Mouse (Mus musculus) neural tube, embryonic 14.5 days (tissue): ENCODE results near the gene Atp6v1d. TPM values are rescaled to one million over a fixed set of nuclear protein-coding genes. Genes with fewer than 3 reads are reported as not detected.

Source experiments
- ATAC-seq: fragments of 200-750 bp; cut with Nextera tagmentation; 2 replicates; pipeline ENCODE4 v1.8.0; 2017; ENCODE audit warnings: low read depth, mild to moderate bottlenecking, moderate TSS enrichment, moderate library complexity
- H3K27ac ChIP-seq: fragments of 300-500 bp; sonication (generic); 2 replicates; pipeline ENCODE4 v1.5.1; 2014; ENCODE audit warnings: low read depth, mild to moderate bottlenecking, control low read depth, low read length, moderate library complexity, mixed read lengths
- H3K27me3 ChIP-seq: fragments of 300-500 bp; sonication (generic); 2 replicates; pipeline ENCODE4 v1.6.1; 2014; ENCODE audit warnings: low read length; ENCODE audit not compliant: control insufficient read depth, insufficient read depth
- H3K36me3 ChIP-seq: fragments of 300-500 bp; sonication (generic); 2 replicates; pipeline ENCODE4 v1.6.1; 2014; ENCODE audit warnings: low read length, mixed read lengths; ENCODE audit not compliant: control insufficient read depth, insufficient read depth
- H3K4me1 ChIP-seq: fragments of 300-500 bp; sonication (generic); 2 replicates; pipeline ENCODE4 v1.6.1; 2014; ENCODE audit warnings: low read length; ENCODE audit not compliant: control insufficient read depth, insufficient read depth
- H3K4me2 ChIP-seq: fragments of 300-500 bp; sonication (generic); 2 replicates; pipeline ENCODE4 v1.6.1; 2014; ENCODE audit warnings: mild to moderate bottlenecking, low read depth, low read length, control low read depth
- H3K4me3 ChIP-seq: fragments of 300-500 bp; sonication (generic); 2 replicates; pipeline ENCODE4 v1.5.1; 2014; ENCODE audit warnings: low read depth, low read length, control low read depth, mixed read lengths
- H3K9ac ChIP-seq: fragments of 300-500 bp; sonication (generic); replicated peaks from 2 replicates; pipeline ENCODE4 v1.6.1; 2014; ENCODE audit warnings: low read depth, mild to moderate bottlenecking, control low read depth, low read length, mixed read lengths
- H3K9me3 ChIP-seq: fragments of 300-500 bp; sonication (generic); 2 replicates; pipeline ENCODE4 v1.6.1; 2016; ENCODE audit warnings: low read length; ENCODE audit not compliant: control insufficient read depth
- WGBS: fragments of 180-500 bp; shearing (Covaris S2); extraction: QIAGEN DNeasy Blood & Tissue Kit; methylation state at CpG from one replicate; pipeline ENCODE4 v1.1.7; 2014; 5-methylcytosine and 5-hydroxymethylcytosine counted together
- polyA plus RNA-seq: library from polyadenylated mRNA; unstranded; fragments of >200 nt; fragmentation: Nextera tagmentation; extraction: Ambion mirVana; gene quantifications from 2 replicates; pipeline ENCODE4 v1.2.1, GENCODE M21; 2014

Atp6v1d gene
- polyA plus RNA-seq, 1 experiment from 2014 or later, result 161 TPM

DNA sequence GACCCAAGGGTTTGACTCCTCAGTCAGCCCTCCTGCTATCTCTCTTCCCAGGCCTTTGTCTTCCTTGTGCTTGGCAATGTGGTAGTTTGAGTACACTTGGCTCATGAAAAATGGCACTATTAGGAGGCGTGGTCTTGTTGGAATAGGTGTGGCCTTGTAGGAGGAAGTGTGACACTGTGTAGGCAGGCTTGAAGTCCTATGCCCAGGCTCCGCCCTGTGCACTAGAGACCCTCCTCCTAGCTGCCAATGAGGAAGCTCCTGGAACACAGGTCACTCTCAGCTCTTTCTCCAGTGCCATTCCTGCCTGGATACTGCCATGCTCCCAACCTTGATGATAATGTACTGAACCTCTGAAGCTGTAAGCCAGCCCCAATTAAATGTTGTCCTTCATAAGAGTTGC lies 29.7 kb upstream of the Atp6v1d start:
- H3K36me3 ChIP-seq, result peaks cover 1% of the 10 kb centered on the region; the same call in 1 of the 2 replicates
- no peaks in the 10 kb centered on the region for H3K4me1 ChIP-seq
- H3K27me3 ChIP-seq, result no peaks in the 10 kb centered on the region
- ATAC-seq, result no peak
- WGBS, result 94% methylated on average over 2 of the region's 2 CpGs
- H3K4me3 ChIP-seq, result no peak overlapping the region
- no peak overlapping the region for H3K9ac ChIP-seq
- no peak overlapping the region for H3K4me2 ChIP-seq
- H3K9me3 ChIP-seq, result no peaks in the 10 kb centered on the region
- H3K27ac ChIP-seq, result no peak overlapping the region

- Histone ChIP-seq H3K9me3 (no peaks in the 10 kb centered on the region), H3K4me3 (no peak overlapping the region), H3K4me2 (no peak overlapping the region), H3K4me1 (no peaks in the 10 kb centered on the region), H3K27me3 (no peaks in the 10 kb centered on the region), H3K36me3 (peaks cover 7% of the 10 kb centered on the region; the same call in 1 of the 2 replicates), H3K27ac (no peak overlapping the region), H3K9ac (no peak overlapping the region)
- 76% methylated on average over 1 of the region's 1 CpGs for WGBS
- ATAC-seq, result no peak
These were observed 28.6 kb upstream of the Atp6v1d start for GRCm38 (mm10) chr12:78890062-78890461.

GRCm38 (mm10) chr12:78874581-78874980 lies 13.1 kb upstream of the Atp6v1d start:
- Histone ChIP-seq H3K4me1 (no peaks in the 10 kb centered on the region), H3K36me3 (peaks cover 26% of the 10 kb centered on the region), H3K9ac (no peak overlapping the region), H3K4me2 (no peak overlapping the region), H3K4me3 (no peak overlapping the region), H3K27me3 (no peaks in the 10 kb centered on the region), H3K27ac (no peak overlapping the region), H3K9me3 (no peaks in the 10 kb centered on the region)
- 95% methylated on average over 3 of the region's 3 CpGs for WGBS
- ATAC-seq, result no peak

DNA sequence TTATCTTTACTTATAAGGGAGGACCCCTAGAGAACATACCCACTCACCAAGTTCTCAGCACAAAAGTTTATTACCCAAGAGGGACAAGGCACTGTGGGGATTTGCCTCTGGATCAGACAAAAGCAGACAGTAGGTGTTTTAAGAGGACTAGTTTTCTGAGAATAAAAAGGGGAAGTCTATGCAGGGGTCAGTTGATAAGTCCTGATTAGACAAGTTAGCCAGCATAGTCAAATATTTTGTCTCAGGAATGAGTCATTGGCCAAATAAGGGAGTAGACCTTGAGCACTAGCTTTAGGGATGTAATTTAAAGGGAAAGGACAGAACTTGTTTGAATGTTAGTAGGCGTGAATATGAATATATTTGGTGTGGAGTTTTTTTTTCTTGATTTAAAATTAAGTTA lies 6.7 kb upstream of the Atp6v1d start:
- Histone ChIP-seq H3K27ac (no peak overlapping the region), H3K4me1 (peaks cover 2% of the 10 kb centered on the region), H3K9me3 (no peaks in the 10 kb centered on the region), H3K4me3 (no peak overlapping the region), H3K27me3 (no peaks in the 10 kb centered on the region), H3K4me2 (no peak overlapping the region), H3K9ac (no peak overlapping the region), H3K36me3 (peaks cover 4% of the 10 kb centered on the region; the same call in 1 of the 2 replicates)
- WGBS, result 98% methylated on average over 1 of the region's 1 CpGs
- ATAC-seq, result no peak

- H3K27me3 ChIP-seq, result no peaks in the 10 kb centered on the region
- H3K9ac ChIP-seq, result no peak overlapping the region
- no peak overlapping the region for H3K4me2 ChIP-seq
- H3K4me3 ChIP-seq, result no peak overlapping the region
- peaks cover 10% of the 10 kb centered on the region for H3K4me1 ChIP-seq
- 100% methylated on average over 1 of the region's 1 CpGs for WGBS
- no peak overlapping the region for H3K27ac ChIP-seq
- H3K36me3 ChIP-seq, result peaks cover 3% of the 10 kb centered on the region; the same call in 1 of the 2 replicates
- H3K9me3 ChIP-seq, result no peaks in the 10 kb centered on the region
- ATAC-seq, result no peak
These were observed 4.0 kb upstream of the Atp6v1d start for GRCm38 (mm10) chr12:78865434-78865833.

DNA sequence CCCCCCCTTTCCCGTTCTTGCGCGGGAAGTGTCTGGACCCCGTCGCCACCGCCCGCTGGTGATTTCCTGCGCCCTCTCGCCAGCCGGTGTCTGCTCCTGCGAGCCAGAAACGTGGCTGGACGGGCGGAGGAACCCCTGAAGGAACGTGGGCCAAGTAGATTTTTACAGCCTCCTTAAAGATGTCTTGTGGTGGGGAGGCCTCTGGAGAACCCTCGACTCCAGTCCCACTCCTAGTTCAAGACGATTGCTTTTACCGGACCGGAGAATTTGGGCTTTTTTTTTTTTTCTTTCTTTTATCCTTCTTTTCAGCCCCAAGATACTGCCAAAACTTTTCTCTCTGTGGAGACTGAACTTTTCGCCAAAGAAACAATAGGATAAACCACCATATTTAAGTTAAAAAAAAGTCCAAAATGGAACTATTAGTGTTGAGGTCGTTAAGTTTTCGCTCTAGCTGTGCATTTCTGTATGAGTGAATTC lies 854 bp upstream of the Atp6v1d start:
- H3K9me3 ChIP-seq, result no peaks in the 10 kb centered on the region
- peaks cover 21% of the 10 kb centered on the region for H3K4me1 ChIP-seq
- peak overlapping the region; percentile 69 for H3K9ac ChIP-seq
- peak overlapping the region; percentile 56 for H3K27ac ChIP-seq
- WGBS, result under 1% methylated on average over 22 of the region's 22 CpGs
- H3K36me3 ChIP-seq, result no peaks in the 10 kb centered on the region
- H3K4me2 ChIP-seq, result peak overlapping the region; percentile 73
- no peaks in the 10 kb centered on the region for H3K27me3 ChIP-seq
- H3K4me3 ChIP-seq, result peak overlapping the region; percentile 97
- no peak for ATAC-seq

DNA sequence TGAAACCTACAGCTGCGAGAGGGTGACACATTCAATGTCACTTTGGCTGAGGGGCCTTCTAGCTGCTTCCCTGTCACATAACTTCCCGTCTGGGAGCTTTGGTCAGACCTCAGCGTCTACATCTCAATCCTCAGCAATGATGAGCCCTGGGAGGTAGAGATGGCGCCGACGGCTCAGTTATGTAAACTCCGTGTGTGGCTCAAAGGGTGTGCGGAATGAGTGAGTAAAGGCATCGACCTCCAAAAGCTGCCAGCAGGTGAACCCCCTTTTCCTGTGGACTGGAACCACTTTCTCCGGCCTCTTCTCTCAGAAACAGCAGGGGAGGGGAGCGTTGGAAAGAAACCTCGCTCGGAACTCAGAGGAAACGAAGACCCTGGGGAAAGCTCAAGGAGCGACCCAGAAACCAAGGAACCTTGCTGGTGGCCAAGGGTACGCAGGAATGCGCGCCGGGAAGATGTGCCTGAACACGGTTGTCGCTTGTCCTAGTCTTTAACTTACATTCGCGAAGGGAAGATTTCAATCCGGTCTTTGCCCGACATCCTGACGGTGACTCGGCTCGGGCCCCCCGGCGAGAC lies 430 bp downstream of the Atp6v1d start:
- H3K36me3 ChIP-seq, result no peaks in the 10 kb centered on the region
- peak overlapping the region; percentile 66 for H3K27ac ChIP-seq
- H3K4me2 ChIP-seq, result peak overlapping the region; percentile 70
- ATAC-seq, result peak; percentile 4
- no peaks in the 10 kb centered on the region for H3K9me3 ChIP-seq
- no peaks in the 10 kb centered on the region for H3K27me3 ChIP-seq
- 1% methylated on average over 30 of the region's 30 CpGs for WGBS
- peak overlapping the region; percentile 97 for H3K4me3 ChIP-seq
- H3K9ac ChIP-seq, result peak overlapping the region; percentile 73
- peaks cover 21% of the 10 kb centered on the region for H3K4me1 ChIP-seq

DNA sequence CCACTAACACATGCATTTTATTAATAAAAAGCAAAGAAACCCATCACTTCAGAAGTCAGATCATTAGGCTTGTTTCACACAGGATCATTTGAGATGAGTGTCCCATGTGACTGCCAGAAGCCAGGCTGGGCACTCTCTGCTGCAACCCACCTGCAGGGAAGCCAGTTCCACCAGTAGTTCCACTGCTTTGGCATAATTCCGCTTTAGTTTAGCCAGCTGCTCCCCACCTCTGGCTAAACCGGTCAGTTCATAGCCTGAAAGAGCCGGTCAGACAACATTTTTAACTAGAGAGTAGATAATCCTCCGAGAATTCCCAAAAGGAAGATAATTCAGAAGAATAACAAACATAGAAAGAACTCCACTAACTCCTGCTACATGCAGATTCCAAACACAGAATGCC lies 13.2 kb downstream of the Atp6v1d start:
- H3K4me3 ChIP-seq, result no peak overlapping the region
- no peak overlapping the region for H3K27ac ChIP-seq
- WGBS, result 92% methylated on average over 4 of the region's 4 CpGs
- no peaks in the 10 kb centered on the region for H3K9me3 ChIP-seq
- H3K36me3 ChIP-seq, result peaks cover 37% of the 10 kb centered on the region
- no peak overlapping the region for H3K9ac ChIP-seq
- no peaks in the 10 kb centered on the region for H3K27me3 ChIP-seq
- no peak overlapping the region for H3K4me2 ChIP-seq
- ATAC-seq, result no peak
- H3K4me1 ChIP-seq, result no peaks in the 10 kb centered on the region

- ATAC-seq, result no peak
- H3K9ac ChIP-seq, result no peak overlapping the region
- peaks cover 40% of the 10 kb centered on the region for H3K36me3 ChIP-seq
- H3K27me3 ChIP-seq, result no peaks in the 10 kb centered on the region
- no peak overlapping the region for H3K4me3 ChIP-seq
- no peaks in the 10 kb centered on the region for H3K9me3 ChIP-seq
- H3K27ac ChIP-seq, result no peak overlapping the region
- H3K4me2 ChIP-seq, result no peak overlapping the region
- no peaks in the 10 kb centered on the region for H3K4me1 ChIP-seq
- 97% methylated on average over 1 of the region's 1 CpGs for WGBS
These were observed 19.0 kb downstream of the Atp6v1d start for GRCm38 (mm10) chr12:78842429-78842828.
